Mouse (Mus musculus): ENCODE results near the gene 1700018B08Rik. TPM values are rescaled to one million over a fixed set of nuclear protein-coding genes. Genes with fewer than 3 reads are reported as not detected.

The 1700018B08Rik gene
- total RNA-seq, 2 experiments from 2014 or later = not detected

DNA sequence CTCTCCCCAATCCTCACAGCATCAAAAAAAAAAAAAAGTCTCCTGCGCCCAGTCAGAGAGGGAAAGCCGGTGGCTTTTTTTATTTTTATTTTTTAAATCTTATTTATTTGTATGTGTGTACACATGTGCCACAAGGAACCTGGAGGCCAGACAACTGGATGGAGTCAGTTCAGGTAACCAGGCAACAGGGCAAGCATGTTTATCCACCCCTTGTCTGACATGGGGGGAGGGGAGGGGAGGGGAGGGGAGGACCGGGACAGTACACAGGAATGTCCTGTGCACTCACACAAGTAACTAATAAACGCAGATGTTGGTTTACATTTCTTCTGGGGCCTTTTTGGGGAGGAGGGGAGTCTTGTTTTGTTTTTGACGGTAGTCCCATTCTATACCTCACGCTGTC is 19.6 kb upstream of the 1700018B08Rik start:
- DNase-seq = no peak
- intact Hi-C loops (cut with DNase I) = no loop called here

DNA sequence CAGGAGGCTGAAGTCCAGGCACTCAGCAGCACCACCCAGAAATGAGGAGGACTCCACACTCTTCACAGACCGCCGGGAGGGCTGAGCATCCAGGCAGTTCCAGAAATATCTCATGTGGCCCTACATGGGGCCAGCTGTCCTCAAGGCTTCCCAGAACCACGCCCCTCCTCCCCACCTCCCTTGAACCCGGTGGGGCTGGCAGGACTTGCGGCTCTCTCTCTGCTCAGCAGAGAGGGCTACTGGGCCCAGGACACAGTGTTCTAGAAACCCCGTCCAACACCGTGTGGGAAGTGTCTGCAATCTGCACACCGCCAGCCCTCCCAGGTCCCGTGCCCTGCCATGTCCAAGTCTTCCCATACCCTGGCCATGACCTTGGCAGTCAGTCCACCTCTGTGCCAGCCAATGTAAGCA is 18.8 kb upstream of the 1700018B08Rik start:
- intact Hi-C loops (cut with DNase I) = no loop called here
- DNase-seq = no peak

GRCm38 (mm10) chr8:121561636-121562345 is 17.7 kb upstream of the 1700018B08Rik start:
- intact Hi-C loops (cut with DNase I) = no loop called here
- no peak for DNase-seq

DNA sequence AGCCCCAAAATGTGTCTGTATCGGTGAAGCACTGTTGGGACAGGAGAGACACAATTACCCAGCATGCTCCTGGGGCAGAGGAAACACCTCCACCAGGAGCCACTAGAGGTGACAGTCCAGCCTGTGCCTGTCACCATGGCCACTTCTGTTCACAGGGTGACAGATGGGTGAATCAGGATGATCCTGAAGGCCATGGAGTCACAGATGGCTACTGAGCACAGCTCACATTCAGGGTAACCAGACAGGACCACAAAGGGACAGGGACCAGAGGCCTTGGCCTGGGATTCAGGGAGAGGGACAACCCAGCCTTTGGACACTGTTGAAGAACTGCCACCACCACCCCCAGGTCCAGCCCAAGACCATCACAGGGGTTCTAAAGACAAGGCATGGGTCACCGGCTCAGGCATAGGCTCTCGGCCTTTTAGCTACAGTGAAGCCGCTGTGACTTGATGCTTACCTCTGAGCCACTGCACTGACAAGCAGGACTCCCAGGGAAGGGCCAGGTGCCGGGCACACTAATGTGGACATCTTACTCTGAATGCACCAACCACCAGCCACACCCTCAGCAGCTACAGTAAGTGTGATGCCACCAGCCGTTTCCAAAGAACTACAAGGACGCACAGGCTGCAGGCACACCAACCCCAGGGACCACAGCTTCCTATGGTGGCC is 16.4 kb upstream of the 1700018B08Rik start:
- DNase-seq = no peak
- intact Hi-C loops (cut with DNase I) = no loop called here

GRCm38 (mm10) chr8:121559801-121560200 is 15.7 kb upstream of the 1700018B08Rik start:
- no peak for DNase-seq
- intact Hi-C loops (cut with DNase I) = no loop called here

GRCm38 (mm10) chr8:121558538-121558937 is 14.4 kb upstream of the 1700018B08Rik start:
- intact Hi-C loops (cut with DNase I) = no loop called here
- DNase-seq = no peak

DNA sequence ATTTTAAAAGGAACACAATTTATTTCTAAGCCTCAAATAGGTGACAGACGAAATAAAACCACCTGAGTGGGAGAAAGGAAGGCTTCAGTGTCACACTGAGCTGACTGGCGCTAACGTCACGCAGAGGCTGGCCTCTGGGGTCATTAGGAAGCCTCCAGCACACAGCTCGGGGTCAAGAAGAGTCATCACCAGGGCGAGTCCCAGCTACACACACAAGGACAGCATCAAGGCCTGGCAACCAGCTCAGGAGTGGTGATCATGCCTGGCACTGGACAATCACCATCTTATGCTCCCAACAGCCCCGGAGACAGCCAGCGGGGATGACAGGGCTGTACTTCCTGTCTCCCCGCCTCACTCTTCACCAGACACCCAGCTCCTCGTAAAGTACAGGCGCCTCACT is 13.6 kb upstream of the 1700018B08Rik start:
- DNase-seq = no peak
- intact Hi-C loops (cut with DNase I) = no loop called here

DNA sequence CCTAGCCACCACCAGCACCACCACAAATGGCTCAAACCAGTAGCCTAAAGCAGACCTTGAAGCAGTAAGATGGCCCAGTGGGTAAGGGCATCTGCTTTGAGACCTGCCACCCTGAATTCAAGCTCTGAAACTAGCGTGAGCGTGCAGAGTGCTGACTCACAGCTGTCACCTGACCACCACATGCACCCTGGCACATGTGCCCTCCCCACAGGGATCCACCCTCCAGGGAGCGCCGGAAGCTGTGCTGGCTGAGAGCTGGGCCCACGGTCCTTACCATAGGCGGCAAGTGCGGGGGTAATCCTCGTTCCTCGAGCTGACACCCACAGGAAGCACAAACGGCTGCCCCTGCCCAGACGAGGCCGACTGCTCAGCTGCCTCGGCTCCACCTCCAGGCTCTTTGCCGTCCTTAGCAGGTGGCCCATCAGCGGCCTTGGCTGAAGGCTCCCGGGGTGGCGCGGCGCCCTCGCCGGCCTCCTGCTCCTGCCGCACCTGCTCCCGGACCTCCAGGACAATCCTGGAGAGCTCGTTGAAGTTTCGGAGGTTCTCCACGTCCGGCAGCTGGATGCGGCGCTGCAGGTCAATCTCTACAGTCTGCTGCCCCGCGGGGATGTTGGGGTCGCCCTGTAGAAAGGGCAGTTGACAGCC is 9.8 kb upstream of the 1700018B08Rik start:
- intact Hi-C loops (cut with DNase I) = no loop called here
- no peak for DNase-seq

GRCm38 (mm10) chr8:121552506-121552905 is 8.4 kb upstream of the 1700018B08Rik start:
- no peak for DNase-seq

GRCm38 (mm10) chr8:121551065-121551985 is 7.2 kb upstream of the 1700018B08Rik start:
- intact Hi-C loops (cut with DNase I) = no loop called here
- no peak for DNase-seq

More at GRCm38 (mm10) chr8:121552506-121552905, 8.4 kb upstream of the 1700018B08Rik start:
- intact Hi-C loops (cut with DNase I) = no loop called here

DNA sequence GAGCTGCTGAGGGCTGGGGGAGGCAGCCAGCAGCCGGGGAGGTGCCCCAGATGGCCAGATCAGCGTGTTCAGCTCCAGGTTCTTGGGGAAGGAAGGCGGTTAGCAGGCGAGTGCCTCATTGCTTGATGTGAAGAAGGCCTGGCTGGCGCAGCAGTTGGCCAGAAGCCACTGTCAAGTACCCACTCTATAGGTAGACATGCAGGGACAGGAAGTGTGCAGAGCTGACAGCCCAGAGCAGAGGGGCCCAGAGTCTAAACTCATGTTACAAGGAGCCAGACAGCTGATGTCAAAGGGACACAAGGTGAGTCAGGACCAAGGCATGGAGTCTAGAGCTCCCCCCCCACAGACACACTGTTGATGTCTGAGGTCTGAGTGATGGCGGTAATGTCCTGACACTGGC is 5.9 kb upstream of the 1700018B08Rik start:
- no peak for DNase-seq
- intact Hi-C loops (cut with DNase I) = no loop called here

DNA sequence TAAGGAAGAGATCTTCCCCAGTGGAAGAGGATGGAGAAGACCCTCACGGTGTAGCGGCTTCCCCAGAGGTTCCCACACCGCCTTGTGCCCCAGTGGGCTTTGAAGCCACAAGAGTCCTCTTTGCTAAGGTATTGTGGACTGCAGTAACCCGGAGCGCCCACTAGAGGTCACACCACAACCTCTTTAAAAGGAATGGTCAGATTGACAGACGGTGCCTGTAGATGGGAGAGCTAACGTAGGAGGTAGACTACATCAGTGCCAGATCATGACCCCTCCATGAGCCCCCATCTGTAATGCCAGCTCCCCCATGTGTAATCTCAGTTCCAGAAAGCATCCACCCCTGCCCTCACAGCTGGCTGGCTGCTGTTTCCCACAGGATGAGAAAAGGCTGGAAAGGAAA is 3.0 kb upstream of the 1700018B08Rik start:
- DNase-seq = peak; percentile 76
- intact Hi-C loops (cut with DNase I) = no loop called here

GRCm38 (mm10) chr8:121544936-121545335 is 816 bp upstream of the 1700018B08Rik start:
- DNase-seq = no peak
- intact Hi-C loops (cut with DNase I) = no loop called here

DNA sequence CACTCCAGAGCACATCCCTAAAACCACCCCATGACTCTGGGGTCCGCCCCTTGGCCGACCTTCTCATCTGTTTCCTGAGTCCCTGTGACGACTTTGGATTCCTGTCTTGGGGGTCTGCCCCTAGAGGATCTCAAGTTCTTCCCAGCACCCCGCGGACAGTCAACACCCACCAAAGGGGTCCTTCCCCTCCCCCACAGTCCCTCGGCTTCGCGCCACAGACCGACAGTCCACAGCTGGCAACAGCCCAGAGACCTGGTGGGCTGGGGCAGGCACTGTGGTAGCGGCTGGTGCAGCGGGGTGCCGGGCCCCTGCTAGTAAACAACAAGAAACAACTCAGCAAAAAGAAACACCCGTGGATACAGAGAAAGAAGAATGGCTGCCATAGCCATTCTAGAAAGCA is 1.2 kb downstream of the 1700018B08Rik start:
- DNase-seq = no peak
- intact Hi-C loops (cut with DNase I) = no loop called here

DNA sequence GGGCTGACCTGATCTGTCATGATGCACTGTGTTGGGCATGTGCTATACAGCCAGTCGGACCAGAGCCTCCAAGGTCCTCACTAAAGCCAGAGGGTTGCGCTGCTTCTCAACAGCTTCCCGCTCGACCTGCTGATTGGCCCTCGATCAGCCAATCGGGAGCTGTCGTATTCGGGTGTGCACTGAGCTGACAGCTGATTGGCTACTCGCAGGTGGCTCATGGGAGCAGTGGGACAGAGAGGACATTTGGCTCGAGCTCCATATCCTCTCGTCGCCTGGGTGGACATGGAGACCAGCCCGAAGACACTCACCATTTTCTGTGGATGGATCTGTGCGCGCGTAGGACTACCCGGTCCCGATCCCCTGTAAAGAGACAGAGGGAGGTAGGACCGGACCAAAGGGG is 2.3 kb downstream of the 1700018B08Rik start:
- intact Hi-C loops (cut with DNase I) = no loop called here

GRCm38 (mm10) chr8:121532381-121532780 is 11.7 kb downstream of the 1700018B08Rik start:
- DNase-seq = peak; percentile 52
- intact Hi-C loops (cut with DNase I) = no loop called here

More for the DNA sequence above, 2.3 kb downstream of the 1700018B08Rik start:
- DNase-seq = no peak

GRCm38 (mm10) chr8:121530639-121531038 is 13.5 kb downstream of the 1700018B08Rik start:
- intact Hi-C loops (cut with DNase I) = no loop called here
- no peak for DNase-seq

DNA sequence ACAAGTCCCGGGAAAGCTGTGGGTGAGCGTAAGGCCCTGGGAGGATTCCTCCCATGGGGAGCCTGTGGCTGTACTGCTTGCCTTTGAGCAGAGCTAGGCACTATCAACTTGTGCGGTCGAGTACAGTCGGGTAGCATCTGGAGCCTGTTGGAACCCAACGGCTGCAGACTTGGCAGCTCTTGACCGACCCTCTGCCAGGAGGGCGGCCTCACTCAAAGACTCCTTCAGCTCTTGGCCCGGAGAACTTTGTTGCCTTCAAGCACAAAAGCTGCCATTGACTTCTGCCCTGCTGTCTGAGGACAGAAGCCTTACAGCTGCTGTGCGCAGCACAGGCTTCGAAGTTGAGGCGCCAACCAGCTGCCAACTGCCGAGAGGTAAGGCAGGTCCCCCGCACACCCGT is 15.3 kb downstream of the 1700018B08Rik start:
- peak; percentile 41 for DNase-seq
- intact Hi-C loops (cut with DNase I) = no loop called here

GRCm38 (mm10) chr8:121527751-121528150 is 16.4 kb downstream of the 1700018B08Rik start:
- intact Hi-C loops (cut with DNase I) = no loop called here
- no peak for DNase-seq

- intact Hi-C loops (cut with DNase I) = no loop called here
- no peak for DNase-seq
Observed at GRCm38 (mm10) chr8:121526811-121527550, 17.1 kb downstream of the 1700018B08Rik start.

All from left cerebral cortex, postnatal 4 days (tissue).